Mouse (Mus musculus): Measurements from ENCODE around the gene Usb1. TPM values are rescaled to one million over a fixed set of nuclear protein-coding genes. Genes with fewer than 3 reads are reported as not detected.

Gene Usb1
- polyA plus RNA-seq, 1 experiment from 2014 or later: 35.5 TPM

GRCm38 (mm10) chr8:95344668-95345067 is 12.6 kb downstream of the Usb1 start:
- 66% methylated on average over 6 of the region's 6 CpGs for WGBS
- Histone ChIP-seq H3K36me3 (peaks cover 46% of the 10 kb centered on the region), H3K27me3 (no peaks in the 10 kb centered on the region), H3K9me3 (no peaks in the 10 kb centered on the region), H3K4me1 (replicated peaks) (peaks cover 26% of the 10 kb centered on the region), H3K4me3 (no peak overlapping the region), H3K27ac (replicated peaks) (no peak overlapping the region), H3K9ac (no peak overlapping the region), H3K4me2 (no peak overlapping the region)
- ATAC-seq (ENCODE audit: low read depth): no peak

- Histone ChIP-seq H3K27ac (replicated peaks) (no peak overlapping the region), H3K9me3 (no peaks in the 10 kb centered on the region), H3K36me3 (peaks cover 25% of the 10 kb centered on the region), H3K9ac (no peak overlapping the region), H3K4me3 (no peak overlapping the region), H3K4me2 (no peak overlapping the region), H3K4me1 (replicated peaks) (peaks cover 39% of the 10 kb centered on the region), H3K27me3 (peaks cover 4% of the 10 kb centered on the region; the same call in 1 of the 2 replicates)
- 15% methylated on average over 8 of the region's 8 CpGs for WGBS
- ATAC-seq (ENCODE audit: low read depth): peak; percentile 40; the same call in 1 of the 2 replicates
Measured at GRCm38 (mm10) chr8:95346643-95347545, 14.8 kb downstream of the Usb1 start.

DNA sequence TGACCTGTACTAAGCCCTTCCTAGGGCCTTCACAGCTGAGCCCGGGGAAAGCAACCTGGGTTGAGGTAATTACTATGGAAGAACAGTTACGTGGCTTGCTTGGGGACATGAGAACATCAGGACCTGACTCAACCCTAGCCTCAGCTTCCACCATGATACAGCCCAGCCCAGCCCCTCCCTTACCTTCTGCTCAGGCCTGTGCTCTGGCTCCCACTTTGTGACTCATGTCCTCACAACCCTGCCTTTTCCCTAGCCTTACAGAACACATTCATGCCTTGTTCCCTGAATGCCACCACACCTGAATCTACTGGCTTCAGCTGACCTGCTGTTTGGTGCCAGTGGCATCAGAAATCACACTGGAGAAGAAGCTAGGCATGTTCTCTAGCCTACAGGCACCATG is 16.3 kb downstream of the Usb1 start:
- H3K9ac ChIP-seq: no peak overlapping the region
- peaks cover 4% of the 10 kb centered on the region; the same call in 1 of the 2 replicates for H3K27me3 ChIP-seq
- peaks cover 41% of the 10 kb centered on the region for H3K4me1 ChIP-seq (replicated peaks)
- H3K4me2 ChIP-seq: no peak overlapping the region
- no peak for ATAC-seq (ENCODE audit: low read depth)
- 92% methylated on average over 2 of the region's 2 CpGs for WGBS
- H3K27ac ChIP-seq (replicated peaks): peak overlapping the region; percentile 19; the same call in 1 of the 2 replicates
- peaks cover 13% of the 10 kb centered on the region for H3K36me3 ChIP-seq
- H3K4me3 ChIP-seq: no peak overlapping the region
- no peaks in the 10 kb centered on the region for H3K9me3 ChIP-seq

GRCm38 (mm10) chr8:95348811-95349630 is 16.9 kb downstream of the Usb1 start:
- Histone ChIP-seq H3K9me3 (no peaks in the 10 kb centered on the region), H3K9ac (no peak overlapping the region), H3K4me1 (replicated peaks) (peaks cover 48% of the 10 kb centered on the region), H3K27ac (replicated peaks) (peak overlapping the region; percentile 34), H3K4me3 (no peak overlapping the region), H3K4me2 (peak overlapping the region; percentile 18), H3K27me3 (peaks cover 4% of the 10 kb centered on the region; the same call in 1 of the 2 replicates), H3K36me3 (peaks cover 7% of the 10 kb centered on the region)
- ATAC-seq (ENCODE audit: low read depth): 0 out of 2 replicates have a peak, but pooled peaks have one; percentile 18
- WGBS: 41% methylated on average over 19 of the region's 19 CpGs

GRCm38 (mm10) chr8:95351461-95351860 is 19.4 kb downstream of the Usb1 start:
- Histone ChIP-seq H3K4me3 (peak overlapping the region; percentile 75), H3K36me3 (no peaks in the 10 kb centered on the region), H3K9ac (peak overlapping the region; percentile 92), H3K9me3 (no peaks in the 10 kb centered on the region), H3K4me1 (replicated peaks) (peaks cover 72% of the 10 kb centered on the region), H3K4me2 (peak overlapping the region; percentile 80), H3K27ac (replicated peaks) (no peak overlapping the region), H3K27me3 (peaks cover 4% of the 10 kb centered on the region; the same call in 1 of the 2 replicates)
- 2% methylated on average over 15 of the region's 15 CpGs for WGBS
- ATAC-seq (ENCODE audit: low read depth): peak; percentile 30; the same call in 1 of the 2 replicates

- under 1% methylated on average over 79 of the region's 80 CpGs for whole genome bisulfite sequencing
- H3K4me2 ChIP-seq: peak within 1 kb of the TSS; percentile 80
- peak within 1 kb of the TSS; percentile 92 for H3K9ac ChIP-seq
- peaks cover 4% of the 10 kb centered on the region; the same call in 1 of the 2 replicates for H3K27me3 ChIP-seq
- no peaks in the 10 kb centered on the region for H3K9me3 ChIP-seq
- peak within 1 kb of the TSS; percentile 75 for H3K4me3 ChIP-seq
- H3K4me1 ChIP-seq (replicated peaks): peaks cover 75% of the 10 kb centered on the region
- H3K27ac ChIP-seq (replicated peaks): peak within 1 kb of the TSS; percentile 89
- no peaks in the 10 kb centered on the region for H3K36me3 ChIP-seq
- ATAC-seq (ENCODE audit: low read depth): peak; percentile 69
Measured at GRCm38 (mm10) chr8:95352151-95352870, 20.2 kb downstream of the Usb1 start, which contains the start of gene Mmp15. Gene Mmp15 (plus strand): TSS chr8:95352268.

- no peaks in the 10 kb centered on the region for H3K9me3 ChIP-seq
- peaks cover 72% of the 10 kb centered on the region for H3K4me1 ChIP-seq (replicated peaks)
- peak overlapping the region; percentile 80 for H3K4me2 ChIP-seq
- WGBS: 2% methylated on average over 62 of the region's 62 CpGs
- H3K36me3 ChIP-seq: no peaks in the 10 kb centered on the region
- H3K9ac ChIP-seq: peak overlapping the region; percentile 92
- peaks cover 4% of the 10 kb centered on the region; the same call in 1 of the 2 replicates for H3K27me3 ChIP-seq
- peak overlapping the region; percentile 75 for H3K4me3 ChIP-seq
- peak; percentile 36 for ATAC-seq (ENCODE audit: low read depth)
- peak overlapping the region; percentile 89 for H3K27ac ChIP-seq (replicated peaks)
Measured at GRCm38 (mm10) chr8:95352871-95353866, 21.1 kb downstream of the Usb1 start.

GRCm38 (mm10) chr8:95354606-95355005 is 22.5 kb downstream of the Usb1 start:
- Histone ChIP-seq H3K4me1 (replicated peaks) (peaks cover 72% of the 10 kb centered on the region), H3K9me3 (no peaks in the 10 kb centered on the region), H3K27ac (replicated peaks) (no peak overlapping the region), H3K4me3 (peak overlapping the region; percentile 75; the same call in 1 of the 2 replicates), H3K4me2 (peak overlapping the region; percentile 80), H3K36me3 (no peaks in the 10 kb centered on the region), H3K27me3 (peaks cover 4% of the 10 kb centered on the region; the same call in 1 of the 2 replicates), H3K9ac (peak overlapping the region; percentile 92; the same call in 1 of the 2 replicates)
- ATAC-seq (ENCODE audit: low read depth): no peak
- 90% methylated on average over 2 of the region's 2 CpGs for WGBS

GRCm38 (mm10) chr8:95358550-95359411 is 26.7 kb downstream of the Usb1 start:
- H3K9ac ChIP-seq: 0 out of 2 replicates have a peak overlapping the region, but pooled peaks have one; percentile 8
- H3K9me3 ChIP-seq: peaks cover 3% of the 10 kb centered on the region; the same call in 1 of the 2 replicates
- no peak overlapping the region for H3K4me2 ChIP-seq
- H3K4me1 ChIP-seq (replicated peaks): peaks cover 70% of the 10 kb centered on the region
- no peak for ATAC-seq (ENCODE audit: low read depth)
- WGBS: 61% methylated on average over 8 of the region's 8 CpGs
- no peak overlapping the region; the same call in 1 of the 2 replicates for H3K27ac ChIP-seq (replicated peaks)
- H3K27me3 ChIP-seq: no peaks in the 10 kb centered on the region
- H3K36me3 ChIP-seq: no peaks in the 10 kb centered on the region; the same call in 1 of the 2 replicates
- H3K4me3 ChIP-seq: no peak overlapping the region
